Mouse (Mus musculus) adrenal gland, postnatal 10 days (tissue): ENCODE measurements at regions not wholly inside any gene's neighbourhood (a gene's known extent, or its start where the extent isn't known, plus 50 kb on each side); places are given as distances from the start of the nearest gene placed in this dataset.

Source experiments
- DNase-seq: peaks from one replicate; pipeline ENCODE4 v3.0.0; 2021; ENCODE audit warnings: mixed read lengths

GRCm38 (mm10) chr1:186909518-186910105, 57.6 kb upstream of the D1Pas1 start:
- DNase-seq, result no peak

- DNase-seq, result no peak
Observed at GRCm38 (mm10) chr1:186909073-186909472, 58.1 kb upstream of the D1Pas1 start.

GRCm38 (mm10) chr1:186907409-186908170, 59.6 kb upstream of the D1Pas1 start:
- DNase-seq, result no peak

GRCm38 (mm10) chr1:186905942-186906341, 61.3 kb upstream of the D1Pas1 start:
- no peak for DNase-seq

GRCm38 (mm10) chr1:186901548-186901947, 65.7 kb upstream of the D1Pas1 start:
- DNase-seq, result no peak

- DNase-seq, result no peak
Observed at GRCm38 (mm10) chr1:186898203-186898602, 69.0 kb upstream of the D1Pas1 start.

GRCm38 (mm10) chr1:186889584-186889852, 77.7 kb upstream of the D1Pas1 start:
- DNase-seq, result no peak

- DNase-seq, result no peak
Observed at GRCm38 (mm10) chr1:186888767-186889583, 78.2 kb upstream of the D1Pas1 start.

GRCm38 (mm10) chr1:186887127-186887526, 80.1 kb upstream of the D1Pas1 start:
- no peak for DNase-seq

- no peak for DNase-seq
Observed at GRCm38 (mm10) chr1:186880391-186880790, 86.8 kb upstream of the D1Pas1 start.

GRCm38 (mm10) chr1:186860608-186861444, 106.4 kb upstream of the D1Pas1 start:
- no peak for DNase-seq

GRCm38 (mm10) chr1:186858285-186858684, 108.9 kb upstream of the D1Pas1 start:
- DNase-seq, result no peak

GRCm38 (mm10) chr1:186855474-186856036, 106.4 kb upstream of the Rrp15 start:
- peak; percentile 35 for DNase-seq

- no peak for DNase-seq
Observed at GRCm38 (mm10) chr1:186845256-186845655, 96.1 kb upstream of the Rrp15 start.

GRCm38 (mm10) chr1:186833896-186834800, 85.0 kb upstream of the Rrp15 start:
- peak; percentile 22 for DNase-seq

GRCm38 (mm10) chr1:186833441-186833895, 84.3 kb upstream of the Rrp15 start:
- peak; percentile 23 for DNase-seq

GRCm38 (mm10) chr1:186827773-186828172, 78.6 kb upstream of the Rrp15 start:
- DNase-seq, result peak; percentile 25

- DNase-seq, result no peak
Observed at GRCm38 (mm10) chr1:186808192-186808960, 59.2 kb upstream of the Rrp15 start.

GRCm38 (mm10) chr1:186804451-186804850, 55.3 kb upstream of the Rrp15 start:
- no peak for DNase-seq
